Mouse (Mus musculus) hindbrain, postnatal 0 days (tissue): ENCODE measurements around the gene Dlg2. TPM values are rescaled to one million over a fixed set of nuclear protein-coding genes. Genes with fewer than 3 reads are reported as not detected.

Source experiments
- ATAC-seq: fragments of 200-750 bp; cut with Nextera tagmentation; 2 replicates; pipeline ENCODE4 v1.8.0; 2017; ENCODE audit warnings: mild to moderate bottlenecking, moderate TSS enrichment, moderate library complexity
- DNase-seq: peaks from one replicate; pipeline ENCODE4 v3.0.0-alpha.2; 2015; ENCODE audit warnings: low spot score
- H3K27ac ChIP-seq: fragments of 300-500 bp; sonication (generic); 2 replicates; pipeline ENCODE4 v1.5.1; 2014; ENCODE audit warnings: mild to moderate bottlenecking
- H3K27me3 ChIP-seq: fragments of 300-500 bp; sonication (generic); 2 replicates; pipeline ENCODE4 v1.6.1; 2014; ENCODE audit warnings: low read length, mixed read lengths; ENCODE audit not compliant: insufficient read depth
- H3K36me3 ChIP-seq: fragments of 300-500 bp; sonication (generic); 2 replicates; pipeline ENCODE4 v1.6.1; 2014; ENCODE audit warnings: low read length, mixed read lengths; ENCODE audit not compliant: insufficient read depth
- H3K4me1 ChIP-seq: fragments of 300-500 bp; sonication (generic); 2 replicates; pipeline ENCODE4 v1.6.1; 2014; ENCODE audit warnings: antibody characterized with exemption, low read length, mixed read lengths; ENCODE audit not compliant: insufficient read depth
- H3K4me2 ChIP-seq: fragments of 300-500 bp; sonication (generic); 2 replicates; pipeline ENCODE4 v1.6.1; 2014; ENCODE audit warnings: low read depth, mild to moderate bottlenecking, low read length, moderate library complexity, mixed read lengths
- H3K4me3 ChIP-seq: fragments of 300-500 bp; sonication (generic); 2 replicates; pipeline ENCODE4 v1.5.1; 2014; ENCODE audit warnings: low read length
- H3K9ac ChIP-seq: fragments of 300-500 bp; sonication (generic); replicated peaks from 2 replicates; pipeline ENCODE4 v1.6.1; 2014; ENCODE audit warnings: mild to moderate bottlenecking, low read length, moderate library complexity, mixed read lengths
- H3K9me3 ChIP-seq: fragments of 300-500 bp; sonication (generic); 2 replicates; pipeline ENCODE4 v1.6.1; 2016; ENCODE audit warnings: low read length, mixed read lengths
- CTCF ChIP-seq: IDR thresholded peaks from 2 replicates; pipeline ENCODE4 v1.5.1; 2016; ENCODE audit warnings: antibody characterized with exemption, control low read depth, low read depth
- WGBS: fragments of 180-500 bp; shearing (Covaris S2); extraction: QIAGEN DNeasy Blood & Tissue Kit; methylation state at CpG from one replicate; pipeline ENCODE4 v1.1.7; 2014; 5-methylcytosine and 5-hydroxymethylcytosine counted together
- polyA plus RNA-seq: library from polyadenylated mRNA; unstranded; fragments of >200 nt; fragmentation: Nextera tagmentation; extraction: Ambion mirVana; gene quantifications from 2 replicates; pipeline ENCODE4 v1.2.1, GENCODE M21; 2015
- total RNA-seq: library from RNA; depleted of rRNA; stranded (reverse); fragments of >200 nt; gene quantifications from 2 replicates; pipeline ENCODE4 v1.2.3, GENCODE M21; 2014

Gene Dlg2
- total and polyA plus RNA-seq, 2 experiments from 2014 or later = 20.4 to 113 TPM

DNA sequence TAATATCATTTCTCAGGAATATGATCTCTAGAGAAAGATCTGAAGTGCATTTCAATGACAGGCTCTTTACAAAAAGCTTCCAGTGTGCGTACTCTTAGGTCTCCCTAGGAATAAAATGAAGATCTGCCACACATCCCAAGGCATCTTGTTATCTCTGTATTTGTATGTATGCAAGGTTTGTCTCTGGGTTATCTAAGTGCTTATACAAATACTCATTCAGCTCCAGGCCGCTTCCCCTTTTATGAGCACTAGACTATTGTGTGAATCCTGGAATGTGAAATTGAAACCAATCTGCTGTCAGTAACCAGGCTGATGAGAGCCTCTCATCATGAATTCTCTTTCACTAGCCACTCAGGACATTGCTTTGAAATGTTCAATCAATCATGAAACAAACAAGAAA is 534.2 kb downstream of the Dlg2 start:
- no peak overlapping the region for H3K9ac ChIP-seq
- 57% methylated on average over 2 of the region's 2 CpGs for WGBS
- TF ChIP-seq CTCF = no peak

DNA sequence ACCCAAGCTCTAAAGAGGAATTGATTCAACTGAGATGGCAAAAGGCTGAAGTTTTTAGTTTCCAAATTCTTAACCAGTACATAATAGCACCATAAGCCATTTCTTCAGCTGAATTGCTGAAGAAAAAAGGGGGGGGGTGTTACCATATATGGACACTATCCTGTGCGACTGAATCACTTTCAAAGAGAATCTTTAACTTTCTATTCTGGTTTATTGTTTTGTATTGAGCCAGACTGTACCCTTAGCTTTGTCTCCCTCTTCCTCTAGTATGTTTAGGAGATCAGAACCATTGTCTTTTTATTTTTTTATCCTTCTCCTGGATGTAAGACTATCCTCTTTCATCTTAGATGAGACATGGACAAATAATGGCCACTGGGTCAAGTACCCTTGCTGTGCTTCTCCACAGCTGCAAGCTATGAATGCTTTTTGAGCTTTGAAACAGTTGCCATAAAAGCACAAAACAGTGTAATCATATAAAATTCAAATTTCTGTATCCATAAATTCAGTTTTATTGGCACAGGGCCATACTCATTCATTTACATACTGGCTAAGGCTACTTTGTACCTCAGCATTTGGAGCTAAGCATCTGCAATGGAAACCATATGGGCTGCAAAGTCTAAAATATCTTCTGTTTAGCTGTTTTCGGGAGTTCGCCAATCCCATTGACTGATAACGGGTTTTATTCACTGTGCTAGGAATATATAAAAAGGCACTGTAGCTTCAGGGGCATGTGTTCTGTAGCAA is 568.7 kb downstream of the Dlg2 start:
- H3K9ac ChIP-seq = no peak overlapping the region

More for the DNA sequence above, 534.2 kb downstream of the Dlg2 start:
- DNase-seq (no peak), ATAC-seq (no peak)
- H3K27ac ChIP-seq = no peak overlapping the region
- no peaks in the 10 kb centered on the region for H3K4me1 ChIP-seq
- no peaks in the 10 kb centered on the region for H3K9me3 ChIP-seq
- H3K36me3 ChIP-seq = no peaks in the 10 kb centered on the region
- H3K27me3 ChIP-seq = no peaks in the 10 kb centered on the region
- H3K4me3 ChIP-seq = no peak overlapping the region
- H3K4me2 ChIP-seq = no peak overlapping the region

DNA sequence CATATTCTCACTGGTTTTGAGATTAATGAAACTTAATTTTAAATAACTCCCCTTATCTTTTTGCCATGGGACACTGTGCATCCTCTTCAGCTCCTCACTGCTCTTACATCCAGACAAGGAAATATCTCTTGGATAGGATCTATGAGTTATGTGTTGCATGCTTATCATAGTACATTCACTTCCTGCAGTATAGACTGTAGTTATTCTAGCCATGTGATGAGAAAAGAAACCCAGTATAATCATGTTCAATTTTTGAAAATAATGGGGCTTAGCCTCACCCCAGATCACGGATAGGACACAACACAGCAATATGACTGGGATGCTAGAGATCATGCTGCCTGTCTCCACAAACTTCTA is 569.2 kb downstream of the Dlg2 start:
- no peak for ATAC-seq
- no peaks in the 10 kb centered on the region for H3K27me3 ChIP-seq
- no peak for TF ChIP-seq CTCF
- DNase-seq = no peak
- H3K9ac ChIP-seq = no peak overlapping the region
- WGBS = 89% methylated on average over 1 of the region's 1 CpGs
- no peak overlapping the region for H3K4me3 ChIP-seq
- H3K4me2 ChIP-seq = no peak overlapping the region
- H3K4me1 ChIP-seq = no peaks in the 10 kb centered on the region
- no peaks in the 10 kb centered on the region for H3K9me3 ChIP-seq
- H3K36me3 ChIP-seq = no peaks in the 10 kb centered on the region
- no peak overlapping the region for H3K27ac ChIP-seq

More for the DNA sequence above, 568.7 kb downstream of the Dlg2 start:
- no peak for TF ChIP-seq CTCF
- DNase-seq = no peak
- Histone ChIP-seq H3K4me2 (no peak overlapping the region), H3K27me3 (no peaks in the 10 kb centered on the region), H3K36me3 (no peaks in the 10 kb centered on the region), H3K4me3 (no peak overlapping the region), H3K27ac (no peak overlapping the region), H3K9me3 (no peaks in the 10 kb centered on the region), H3K4me1 (no peaks in the 10 kb centered on the region)
- no peak for ATAC-seq
- WGBS = 87% methylated on average over 4 of the region's 4 CpGs

DNA sequence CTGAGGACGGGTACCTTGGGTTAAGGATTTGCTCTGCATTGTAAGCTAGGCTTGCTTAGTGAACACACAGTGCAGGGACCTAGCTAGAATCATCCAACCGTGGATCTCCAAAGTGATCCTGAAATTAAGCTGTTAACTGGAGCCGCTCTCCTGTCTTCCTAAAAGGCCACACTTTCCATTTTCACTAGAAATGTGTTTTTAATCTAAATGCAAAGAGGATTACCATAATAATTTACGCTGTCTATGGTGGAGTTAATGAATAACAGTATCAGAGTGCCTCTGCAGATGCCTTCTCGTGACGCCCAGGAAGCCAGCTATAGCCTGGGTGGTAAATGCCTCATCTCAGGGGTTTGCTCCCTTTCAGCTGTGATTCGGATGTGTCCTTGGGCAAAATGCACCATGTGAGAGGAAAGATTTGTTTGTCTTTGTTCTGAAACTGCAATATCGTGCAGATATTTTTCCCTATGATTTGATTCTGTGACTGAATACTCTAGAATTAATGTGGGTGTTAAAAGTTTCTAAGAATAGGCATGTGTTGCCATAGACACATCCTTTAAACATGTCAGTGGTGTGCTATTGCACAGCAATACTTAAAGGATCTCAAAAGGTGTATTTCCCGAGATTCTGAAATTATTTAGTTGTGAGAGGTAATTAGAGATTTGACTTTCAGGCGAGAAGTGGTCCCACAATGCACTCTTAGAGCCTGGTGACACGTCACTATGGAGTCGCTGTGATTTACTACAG is 587.0 kb downstream of the Dlg2 start:
- TF ChIP-seq CTCF = no peak
- 47% methylated on average over 12 of the region's 12 CpGs for WGBS
- 0 out of 2 replicates have a peak overlapping the region, but pooled peaks have one; percentile 0 for H3K27ac ChIP-seq
- DNase-seq (peak; percentile 3), ATAC-seq (no peak)
- H3K9me3 ChIP-seq = no peaks in the 10 kb centered on the region
- H3K4me1 ChIP-seq = no peaks in the 10 kb centered on the region
- no peaks in the 10 kb centered on the region for H3K36me3 ChIP-seq
- H3K4me3 ChIP-seq = no peak overlapping the region
- H3K4me2 ChIP-seq = peak overlapping the region; percentile 19; the same call in 1 of the 2 replicates
- no peaks in the 10 kb centered on the region for H3K27me3 ChIP-seq
- no peak overlapping the region for H3K9ac ChIP-seq

DNA sequence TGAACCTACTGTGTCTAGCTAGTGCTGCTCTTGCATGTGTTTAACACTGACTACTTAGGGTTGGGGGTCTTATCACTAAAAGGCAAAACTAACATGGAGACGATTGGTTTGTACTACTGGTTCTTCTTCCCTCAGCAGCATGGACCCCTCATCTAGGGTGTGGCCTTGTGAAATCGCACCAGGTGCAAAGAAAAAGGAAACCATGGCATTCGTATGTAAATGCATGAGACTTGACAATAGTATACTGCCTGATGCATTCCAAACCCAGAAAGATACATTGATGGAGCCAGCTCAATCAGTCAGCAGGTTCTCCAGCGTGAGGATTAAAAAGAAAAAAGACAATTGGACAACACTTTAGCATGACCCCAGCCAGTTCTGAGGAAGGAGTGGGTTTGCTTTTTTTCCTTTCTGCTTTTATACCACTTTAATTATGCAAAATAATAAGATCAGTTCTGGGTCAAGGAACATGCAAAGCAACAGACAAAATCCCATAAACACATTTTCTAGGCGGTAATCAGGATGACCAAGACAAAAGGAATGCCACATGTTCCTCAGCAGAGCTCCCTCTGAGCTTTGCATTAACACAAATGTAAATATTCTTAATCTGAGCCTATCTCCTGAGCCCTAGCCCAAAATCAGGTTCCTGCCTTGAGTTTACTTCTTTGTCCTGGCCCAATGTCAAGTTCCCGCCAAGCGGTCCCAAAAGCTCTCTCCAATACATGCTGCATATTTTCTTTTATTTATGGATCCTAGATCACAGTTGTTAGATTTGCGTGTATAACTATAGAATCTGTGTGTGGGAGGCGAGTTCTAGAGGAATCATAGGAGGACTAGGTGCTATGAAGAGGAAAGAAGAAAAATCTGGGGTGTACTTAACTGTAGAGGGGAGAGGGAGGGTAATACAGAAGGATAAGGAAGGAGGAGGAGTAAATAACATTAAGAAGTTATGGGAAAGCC is 595.6 kb downstream of the Dlg2 start:
- Histone ChIP-seq H3K27ac (no peak overlapping the region), H3K4me3 (no peak overlapping the region), H3K9me3 (no peaks in the 10 kb centered on the region), H3K27me3 (no peaks in the 10 kb centered on the region), H3K4me1 (no peaks in the 10 kb centered on the region), H3K4me2 (no peak overlapping the region), H3K9ac (no peak overlapping the region), H3K36me3 (no peaks in the 10 kb centered on the region)
- TF ChIP-seq CTCF = no peak
- WGBS = 56% methylated on average over 9 of the region's 9 CpGs
- DNase-seq (no peak), ATAC-seq (no peak)

DNA sequence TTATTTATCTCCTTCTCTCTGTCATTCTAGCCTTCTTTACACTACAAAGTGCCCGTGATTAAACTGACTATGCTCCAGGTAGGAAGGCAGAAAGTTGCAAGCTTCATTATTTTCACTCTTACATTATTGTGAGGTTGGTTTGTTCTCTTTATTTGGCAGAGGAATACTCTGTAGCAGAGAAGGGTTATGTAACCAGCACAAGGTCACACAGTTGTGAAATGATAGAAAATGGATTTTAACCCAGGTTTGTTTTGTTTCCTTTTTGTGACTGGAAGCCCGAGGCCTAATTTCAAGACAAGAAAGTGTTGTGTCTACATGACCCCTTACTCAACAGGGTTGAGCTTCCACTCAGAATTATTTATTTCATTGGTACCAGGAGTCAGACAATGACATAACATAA is 609.6 kb downstream of the Dlg2 start:
- no peak for DNase-seq
- Histone ChIP-seq H3K4me3 (no peak overlapping the region), H3K36me3 (no peaks in the 10 kb centered on the region), H3K4me1 (peaks cover 4% of the 10 kb centered on the region; the same call in 1 of the 2 replicates), H3K4me2 (no peak overlapping the region), H3K9me3 (no peaks in the 10 kb centered on the region), H3K27ac (no peak overlapping the region), H3K27me3 (no peaks in the 10 kb centered on the region), H3K9ac (no peak overlapping the region)
- ATAC-seq = no peak
- TF ChIP-seq CTCF = no peak
- 79% methylated on average over 2 of the region's 2 CpGs for WGBS
